Mouse (Mus musculus) midbrain, embryonic 15.5 days (tissue): Measurements from ENCODE around the gene Fam72a. TPM values are rescaled to one million over a fixed set of nuclear protein-coding genes. Genes with fewer than 3 reads are reported as not detected.

Experiments used
- ATAC-seq: fragments of 200-750 bp; cut with Nextera tagmentation; replicated peaks from 2 replicates; pipeline ENCODE4 v1.8.0; 2017; ENCODE audit warnings: moderate TSS enrichment
- H3K27ac ChIP-seq: fragments of 300-500 bp; sonication (generic); 2 replicates; pipeline ENCODE4 v1.5.1; 2015; ENCODE audit warnings: mild to moderate bottlenecking, inconsistent platforms
- H3K27me3 ChIP-seq: fragments of 300-500 bp; sonication (generic); replicated peaks from 2 replicates; pipeline ENCODE4 v1.6.1; 2015; ENCODE audit warnings: inconsistent platforms
- H3K36me3 ChIP-seq: fragments of 300-500 bp; sonication (generic); replicated peaks from 2 replicates; pipeline ENCODE4 v1.6.1; 2015; ENCODE audit warnings: inconsistent platforms
- H3K4me1 ChIP-seq: fragments of 300-500 bp; sonication (generic); 2 replicates; pipeline ENCODE4 v1.6.1; 2015; ENCODE audit warnings: inconsistent platforms
- H3K4me2 ChIP-seq: fragments of 300-500 bp; sonication (generic); 2 replicates; pipeline ENCODE4 v1.6.1; 2015; ENCODE audit warnings: inconsistent platforms, mild to moderate bottlenecking, moderate library complexity
- H3K4me3 ChIP-seq: fragments of 300-500 bp; sonication (generic); 2 replicates; pipeline ENCODE4 v1.5.1; 2015; ENCODE audit warnings: mild to moderate bottlenecking, inconsistent platforms
- H3K9ac ChIP-seq: fragments of 300-500 bp; sonication (generic); 2 replicates; pipeline ENCODE4 v1.6.1; 2015; ENCODE audit warnings: mild to moderate bottlenecking, inconsistent platforms
- H3K9me3 ChIP-seq: fragments of 300-500 bp; sonication (generic); 2 replicates; pipeline ENCODE4 v1.6.1; 2016; ENCODE audit warnings: inconsistent platforms
- WGBS: fragments of 180-500 bp; shearing (Covaris S2); methylation state at CpG from one replicate; pipeline ENCODE4 v1.1.7; 2015; ENCODE audit warnings: mixed read lengths; 5-methylcytosine and 5-hydroxymethylcytosine counted together
- polyA plus RNA-seq: library from polyadenylated mRNA; unstranded; fragments of >200 nt; fragmentation: Nextera tagmentation; extraction: Ambion mirVana; gene quantifications from 2 replicates; pipeline ENCODE4 v1.2.1, GENCODE M21; 2015

The Fam72a gene
- 1.1 and 1.4 TPM in 2 replicates for polyA plus RNA-seq

GRCm38 (mm10) chr1:131527281-131528080 is at the start of gene Fam72a, which contains the start of gene Srgap2:
TSS of gene Fam72a (plus strand) at chr1:131527903.
TSS of gene Srgap2 (minus strand) at chr1:131527352.
- Histone ChIP-seq H3K27ac (peak within 1 kb of the TSS; percentile 91), H3K4me2 (peak within 1 kb of the TSS; percentile 90), H3K9me3 (no peaks in the 10 kb centered on the region), H3K4me3 (peak within 1 kb of the TSS; percentile 68), H3K9ac (peak within 1 kb of the TSS; percentile 76), H3K36me3 (no peaks in the 10 kb centered on the region), H3K27me3 (no peaks in the 10 kb centered on the region), H3K4me1 (peaks cover 29% of the 10 kb centered on the region)
- under 1% methylated on average over 44 of the region's 44 CpGs for WGBS
- ATAC-seq = peak; percentile 98

- Histone ChIP-seq H3K36me3 (no peaks in the 10 kb centered on the region), H3K4me2 (no peak overlapping the region)
Observed at GRCm38 (mm10) chr1:131478770-131479305, 48.9 kb upstream of the Fam72a start.

GRCm38 (mm10) chr1:131481391-131481790 is 46.3 kb upstream of the Fam72a start:
- no peak for ATAC-seq
- Histone ChIP-seq H3K36me3 (no peaks in the 10 kb centered on the region), H3K9me3 (no peaks in the 10 kb centered on the region), H3K27ac (no peak overlapping the region), H3K9ac (no peak overlapping the region), H3K4me2 (no peak overlapping the region), H3K27me3 (no peaks in the 10 kb centered on the region), H3K4me3 (no peak overlapping the region), H3K4me1 (no peaks in the 10 kb centered on the region)

More at GRCm38 (mm10) chr1:131478770-131479305, 48.9 kb upstream of the Fam72a start:
- Histone ChIP-seq H3K27ac (no peak overlapping the region), H3K27me3 (no peaks in the 10 kb centered on the region), H3K4me1 (no peaks in the 10 kb centered on the region), H3K9ac (no peak overlapping the region), H3K4me3 (no peak overlapping the region), H3K9me3 (no peaks in the 10 kb centered on the region)
- WGBS = 16% methylated on average over 2 of the region's 2 CpGs
- ATAC-seq = no peak

- H3K4me3 ChIP-seq = no peak overlapping the region
- H3K4me2 ChIP-seq = no peak overlapping the region
- no peaks in the 10 kb centered on the region for H3K36me3 ChIP-seq
- no peaks in the 10 kb centered on the region for H3K27me3 ChIP-seq
- no peak overlapping the region for H3K27ac ChIP-seq
- H3K9me3 ChIP-seq = no peaks in the 10 kb centered on the region
- WGBS = 94% methylated on average over 3 of the region's 3 CpGs
- no peak overlapping the region for H3K9ac ChIP-seq
- no peaks in the 10 kb centered on the region for H3K4me1 ChIP-seq
- no peak for ATAC-seq
Observed at GRCm38 (mm10) chr1:131482242-131482641, 45.5 kb upstream of the Fam72a start.

GRCm38 (mm10) chr1:131486094-131486850 is 41.4 kb upstream of the Fam72a start:
- no peak overlapping the region for H3K27ac ChIP-seq

GRCm38 (mm10) chr1:131489312-131489711 is 38.4 kb upstream of the Fam72a start:
- no peak for ATAC-seq
- H3K27me3 ChIP-seq = no peaks in the 10 kb centered on the region
- H3K4me1 ChIP-seq = peaks cover 15% of the 10 kb centered on the region
- no peak overlapping the region for H3K4me2 ChIP-seq
- H3K9ac ChIP-seq = no peak overlapping the region
- H3K4me3 ChIP-seq = no peak overlapping the region
- H3K9me3 ChIP-seq = no peaks in the 10 kb centered on the region
- WGBS = 76% methylated on average over 3 of the region's 3 CpGs
- no peak overlapping the region for H3K27ac ChIP-seq
- no peaks in the 10 kb centered on the region for H3K36me3 ChIP-seq

More at GRCm38 (mm10) chr1:131486094-131486850, 41.4 kb upstream of the Fam72a start:
- no peak for ATAC-seq
- 67% methylated on average over 5 of the region's 5 CpGs for WGBS
- Histone ChIP-seq H3K27me3 (no peaks in the 10 kb centered on the region), H3K4me1 (no peaks in the 10 kb centered on the region), H3K9me3 (no peaks in the 10 kb centered on the region), H3K4me3 (no peak overlapping the region), H3K36me3 (no peaks in the 10 kb centered on the region), H3K4me2 (no peak overlapping the region), H3K9ac (no peak overlapping the region)

- Histone ChIP-seq H3K36me3 (no peaks in the 10 kb centered on the region), H3K4me2 (no peak overlapping the region), H3K27ac (peak overlapping the region; percentile 48; the same call in 1 of the 2 replicates), H3K4me3 (no peak overlapping the region), H3K27me3 (no peaks in the 10 kb centered on the region), H3K9ac (no peak overlapping the region), H3K4me1 (peaks cover 17% of the 10 kb centered on the region), H3K9me3 (no peaks in the 10 kb centered on the region)
- no peak for ATAC-seq
- 45% methylated on average over 4 of the region's 4 CpGs for whole genome bisulfite sequencing
Observed at GRCm38 (mm10) chr1:131491579-131491978, 36.1 kb upstream of the Fam72a start.

GRCm38 (mm10) chr1:131492360-131492759 is 35.3 kb upstream of the Fam72a start:
- 54% methylated on average over 2 of the region's 2 CpGs for WGBS
- Histone ChIP-seq H3K36me3 (no peaks in the 10 kb centered on the region), H3K9ac (no peak overlapping the region; the same call in 1 of the 2 replicates), H3K4me3 (no peak overlapping the region), H3K9me3 (no peaks in the 10 kb centered on the region), H3K4me2 (no peak overlapping the region), H3K4me1 (peaks cover 17% of the 10 kb centered on the region), H3K27ac (peak overlapping the region; percentile 48), H3K27me3 (no peaks in the 10 kb centered on the region)
- no peak for ATAC-seq

GRCm38 (mm10) chr1:131493966-131494898 is 33.5 kb upstream of the Fam72a start:
- ATAC-seq = no peak

GRCm38 (mm10) chr1:131498231-131498630 is 29.5 kb upstream of the Fam72a start:
- Histone ChIP-seq H3K36me3 (no peaks in the 10 kb centered on the region), H3K9me3 (no peaks in the 10 kb centered on the region), H3K9ac (no peak overlapping the region), H3K27me3 (no peaks in the 10 kb centered on the region), H3K27ac (no peak overlapping the region), H3K4me1 (peaks cover 6% of the 10 kb centered on the region; the same call in 1 of the 2 replicates), H3K4me3 (no peak overlapping the region), H3K4me2 (no peak overlapping the region)
- ATAC-seq = no peak
- 88% methylated on average over 1 of the region's 1 CpGs for WGBS

More at GRCm38 (mm10) chr1:131493966-131494898, 33.5 kb upstream of the Fam72a start:
- no peak overlapping the region for H3K9ac ChIP-seq
- H3K4me1 ChIP-seq = peaks cover 17% of the 10 kb centered on the region
- H3K27me3 ChIP-seq = no peaks in the 10 kb centered on the region
- WGBS = 78% methylated on average over 4 of the region's 4 CpGs
- no peak overlapping the region for H3K4me2 ChIP-seq
- H3K36me3 ChIP-seq = no peaks in the 10 kb centered on the region
- no peak overlapping the region for H3K27ac ChIP-seq
- no peak overlapping the region for H3K4me3 ChIP-seq
- H3K9me3 ChIP-seq = no peaks in the 10 kb centered on the region

- H3K4me1 ChIP-seq = 0 out of 2 replicates have a peak, but pooled peaks cover 7% of the 10 kb centered on the region
- H3K9ac ChIP-seq = no peak overlapping the region
- no peak for ATAC-seq
- no peaks in the 10 kb centered on the region for H3K27me3 ChIP-seq
- H3K27ac ChIP-seq = no peak overlapping the region
- H3K4me2 ChIP-seq = no peak overlapping the region
- H3K4me3 ChIP-seq = no peak overlapping the region
- H3K9me3 ChIP-seq = no peaks in the 10 kb centered on the region
- no peaks in the 10 kb centered on the region for H3K36me3 ChIP-seq
- 82% methylated on average over 1 of the region's 1 CpGs for WGBS
Observed at GRCm38 (mm10) chr1:131501681-131502080, 26.0 kb upstream of the Fam72a start.
